Mouse (Mus musculus) intestine, postnatal 0 days (tissue): ENCODE results near the gene Car5a. TPM values are rescaled to one million over a fixed set of nuclear protein-coding genes. Genes with fewer than 3 reads are reported as not detected.
A peak's percentile ranks its signal among the peaks of the same experiment; 100 is the strongest.

Experiments used
- ATAC-seq: fragments of 200-750 bp; cut with Nextera tagmentation; 2 replicates; pipeline ENCODE4 v1.8.0; 2017; ENCODE audit warnings: mild to moderate bottlenecking, moderate TSS enrichment, moderate library complexity
- H3K27ac ChIP-seq: fragments of 300-500 bp; sonication (generic); 2 replicates; pipeline ENCODE4 v1.5.1; 2014; ENCODE audit warnings: mild to moderate bottlenecking, low read depth, low read length, moderate library complexity
- H3K27me3 ChIP-seq: fragments of 300-500 bp; sonication (generic); replicated peaks from 2 replicates; pipeline ENCODE4 v1.6.1; 2014; ENCODE audit warnings: low read length, mixed read lengths; ENCODE audit not compliant: control insufficient read depth, insufficient read depth
- H3K36me3 ChIP-seq: fragments of 300-500 bp; sonication (generic); 2 replicates; pipeline ENCODE4 v1.6.1; 2014; ENCODE audit warnings: mild to moderate bottlenecking, moderate library complexity; ENCODE audit not compliant: control insufficient read depth, insufficient read depth
- H3K4me1 ChIP-seq: fragments of 300-500 bp; sonication (generic); replicated peaks from 2 replicates; pipeline ENCODE4 v1.6.1; 2014; ENCODE audit warnings: antibody characterized with exemption, low read length, mixed read lengths; ENCODE audit not compliant: control insufficient read depth, insufficient read depth
- H3K4me2 ChIP-seq: fragments of 300-500 bp; sonication (generic); replicated peaks from 2 replicates; pipeline ENCODE4 v1.6.1; 2014; ENCODE audit warnings: low read depth, mild to moderate bottlenecking, moderate library complexity
- H3K4me3 ChIP-seq: fragments of 300-500 bp; sonication (generic); 2 replicates; pipeline ENCODE4 v1.5.1; 2014; ENCODE audit warnings: low read depth, low read length
- H3K9ac ChIP-seq: fragments of 300-500 bp; sonication (generic); 2 replicates; pipeline ENCODE4 v1.6.1; 2014; ENCODE audit warnings: mild to moderate bottlenecking, low read depth, low read length
- H3K9me3 ChIP-seq: fragments of 300-500 bp; sonication (generic); 2 replicates; pipeline ENCODE4 v1.6.1; 2016; ENCODE audit warnings: mixed run types; ENCODE audit not compliant: control insufficient read depth
- CTCF ChIP-seq: sonication (generic); IDR thresholded peaks from 2 replicates; pipeline ENCODE4 v1.5.1; 2016; ENCODE audit warnings: low read depth, mild to moderate bottlenecking, control low read depth, antibody characterized with exemption, moderate library complexity
- WGBS: fragments of 180-500 bp; shearing (Covaris S2); extraction: QIAGEN DNeasy Blood & Tissue Kit; methylation state at CpG from one replicate; pipeline ENCODE4 v1.1.7; 2014; 5-methylcytosine and 5-hydroxymethylcytosine counted together
- polyA plus RNA-seq: library from polyadenylated mRNA; unstranded; fragments of >200 nt; fragmentation: Nextera tagmentation; extraction: Ambion mirVana; gene quantifications from 2 replicates; pipeline ENCODE4 v1.2.1, GENCODE M21; 2015

The Car5a gene
- polyA plus RNA-seq, 1 experiment from 2014 or later, result 10.1 TPM

GRCm38 (mm10) chr8:121936391-121936790, 8.3 kb downstream of the Car5a start:
- Histone ChIP-seq H3K4me2 (no peak overlapping the region), H3K27me3 (no peaks in the 10 kb centered on the region), H3K4me1 (no peaks in the 10 kb centered on the region), H3K4me3 (no peak overlapping the region), H3K36me3 (no peaks in the 10 kb centered on the region), H3K9me3 (no peaks in the 10 kb centered on the region), H3K27ac (no peak overlapping the region), H3K9ac (no peak overlapping the region)
- TF ChIP-seq CTCF, result no peak
- no peak for ATAC-seq
- WGBS, result 61% methylated on average over 14 of the region's 14 CpGs

GRCm38 (mm10) chr8:121935341-121936294, 9.1 kb downstream of the Car5a start:
- H3K36me3 ChIP-seq, result no peaks in the 10 kb centered on the region
- no peak overlapping the region for H3K9ac ChIP-seq
- ATAC-seq, result no peak
- peak; percentile 64 for TF ChIP-seq CTCF
- no peaks in the 10 kb centered on the region for H3K9me3 ChIP-seq
- no peak overlapping the region for H3K4me2 ChIP-seq
- H3K4me1 ChIP-seq, result no peaks in the 10 kb centered on the region
- H3K27ac ChIP-seq, result no peak overlapping the region
- H3K4me3 ChIP-seq, result no peak overlapping the region
- 60% methylated on average over 12 of the region's 12 CpGs for WGBS
- no peaks in the 10 kb centered on the region for H3K27me3 ChIP-seq

- no peak overlapping the region for H3K27ac ChIP-seq
- no peak overlapping the region for H3K4me3 ChIP-seq
These were observed 9.8 kb downstream of the Car5a start for GRCm38 (mm10) chr8:121934923-121935322.

GRCm38 (mm10) chr8:121934506-121934905, 10.2 kb downstream of the Car5a start:
- Histone ChIP-seq H3K4me3 (no peak overlapping the region), H3K9me3 (no peaks in the 10 kb centered on the region), H3K27ac (no peak overlapping the region), H3K4me1 (no peaks in the 10 kb centered on the region), H3K4me2 (no peak overlapping the region), H3K27me3 (no peaks in the 10 kb centered on the region), H3K9ac (no peak overlapping the region), H3K36me3 (no peaks in the 10 kb centered on the region)
- WGBS, result 44% methylated on average over 4 of the region's 4 CpGs
- TF ChIP-seq CTCF, result peak; percentile 76
- no peak; the same call in 1 of the 2 replicates for ATAC-seq

More at GRCm38 (mm10) chr8:121934923-121935322, 9.8 kb downstream of the Car5a start:
- Histone ChIP-seq H3K9me3 (no peaks in the 10 kb centered on the region), H3K9ac (no peak overlapping the region), H3K4me1 (no peaks in the 10 kb centered on the region), H3K36me3 (no peaks in the 10 kb centered on the region), H3K4me2 (no peak overlapping the region), H3K27me3 (no peaks in the 10 kb centered on the region)
- no peak for ATAC-seq
- TF ChIP-seq CTCF, result no peak

- H3K36me3 ChIP-seq, result no peaks in the 10 kb centered on the region
- H3K27me3 ChIP-seq, result no peaks in the 10 kb centered on the region
- H3K9me3 ChIP-seq, result no peaks in the 10 kb centered on the region
- no peak overlapping the region for H3K4me3 ChIP-seq
- no peak overlapping the region for H3K9ac ChIP-seq
- ATAC-seq, result no peak
- no peak overlapping the region for H3K4me2 ChIP-seq
- H3K27ac ChIP-seq, result no peak overlapping the region
- H3K4me1 ChIP-seq, result no peaks in the 10 kb centered on the region
- TF ChIP-seq CTCF, result peak; percentile 46
- 82% methylated on average over 14 of the region's 14 CpGs for WGBS
These were observed 11.8 kb downstream of the Car5a start for GRCm38 (mm10) chr8:121932668-121933520.

GRCm38 (mm10) chr8:121932026-121932667, 12.6 kb downstream of the Car5a start:
- no peak overlapping the region for H3K9ac ChIP-seq
- H3K27me3 ChIP-seq, result no peaks in the 10 kb centered on the region
- no peak overlapping the region for H3K4me2 ChIP-seq
- H3K36me3 ChIP-seq, result no peaks in the 10 kb centered on the region
- no peaks in the 10 kb centered on the region for H3K4me1 ChIP-seq
- no peak for TF ChIP-seq CTCF
- no peaks in the 10 kb centered on the region for H3K9me3 ChIP-seq
- 76% methylated on average over 12 of the region's 12 CpGs for WGBS
- ATAC-seq, result no peak
- no peak overlapping the region for H3K4me3 ChIP-seq
- H3K27ac ChIP-seq, result no peak overlapping the region
